Mouse (Mus musculus): Measurements from ENCODE around the gene Dusp10.

Dusp10 gene

GRCm38 (mm10) chr1:184041778-184042573 lies 28.9 kb downstream of the Dusp10 start:
- TF ChIP-seq POU5F1 (IDR thresholded peaks at IDR 0.05; ENCODE audit: borderline replicate concordance, low read length), result no peak
- no peak for TF ChIP-seq NANOG (IDR thresholded peaks at IDR 0.05; ENCODE audit: borderline replicate concordance, low read length)
- no peak for TF ChIP-seq CTCF (conservative IDR thresholded peaks at IDR 0.05; ENCODE audit: low read length)
- no peaks in the 10 kb centered on the region for H3K9me3 ChIP-seq (ENCODE audit: low read length)
- H3K36me3 ChIP-seq (ENCODE audit: insufficient read depth, low read length), result no peaks in the 10 kb centered on the region
- no peaks in the 10 kb centered on the region for H3K27me3 ChIP-seq (ENCODE audit: insufficient read depth, low read length)
- H3K4me3 ChIP-seq (replicated peaks; ENCODE audit: low read length), result no peak overlapping the region
- peaks cover 38% of the 10 kb centered on the region for H3K4me1 ChIP-seq (replicated peaks; ENCODE audit: low read depth, low read length)

GRCm38 (mm10) chr1:184042745-184043144 lies 29.6 kb downstream of the Dusp10 start:
- Histone ChIP-seq H3K36me3 (ENCODE audit: insufficient read depth, low read length) (no peaks in the 10 kb centered on the region), H3K9me3 (ENCODE audit: low read length) (no peaks in the 10 kb centered on the region), H3K4me1 (replicated peaks; ENCODE audit: low read depth, low read length) (peaks cover 43% of the 10 kb centered on the region), H3K4me3 (replicated peaks; ENCODE audit: low read length) (no peak overlapping the region), H3K27me3 (ENCODE audit: insufficient read depth, low read length) (no peaks in the 10 kb centered on the region)
- no peak for TF ChIP-seq NANOG (IDR thresholded peaks at IDR 0.05; ENCODE audit: borderline replicate concordance, low read length)
- no peak for TF ChIP-seq CTCF (conservative IDR thresholded peaks at IDR 0.05; ENCODE audit: low read length)
- TF ChIP-seq POU5F1 (IDR thresholded peaks at IDR 0.05; ENCODE audit: borderline replicate concordance, low read length), result no peak

- no peak for TF ChIP-seq CTCF (conservative IDR thresholded peaks at IDR 0.05; ENCODE audit: low read length)
- no peak for TF ChIP-seq NANOG (IDR thresholded peaks at IDR 0.05; ENCODE audit: borderline replicate concordance, low read length)
- TF ChIP-seq POU5F1 (IDR thresholded peaks at IDR 0.05; ENCODE audit: borderline replicate concordance, low read length), result no peak
- Histone ChIP-seq H3K27me3 (ENCODE audit: insufficient read depth, low read length) (no peaks in the 10 kb centered on the region), H3K36me3 (ENCODE audit: insufficient read depth, low read length) (no peaks in the 10 kb centered on the region)
These were observed 30.3 kb downstream of the Dusp10 start for GRCm38 (mm10) chr1:184043391-184043790.

GRCm38 (mm10) chr1:184046070-184046677 lies 33.1 kb downstream of the Dusp10 start:
- no peak for TF ChIP-seq CTCF (conservative IDR thresholded peaks at IDR 0.05; ENCODE audit: low read length)
- no peak overlapping the region for H3K4me3 ChIP-seq (replicated peaks; ENCODE audit: low read length)
- H3K4me1 ChIP-seq (replicated peaks; ENCODE audit: low read depth, low read length), result peaks cover 43% of the 10 kb centered on the region
- H3K9me3 ChIP-seq (ENCODE audit: low read length), result no peaks in the 10 kb centered on the region
- H3K36me3 ChIP-seq (ENCODE audit: insufficient read depth, low read length), result no peaks in the 10 kb centered on the region
- no peaks in the 10 kb centered on the region for H3K27me3 ChIP-seq (ENCODE audit: insufficient read depth, low read length)

More at GRCm38 (mm10) chr1:184043391-184043790, 30.3 kb downstream of the Dusp10 start:
- Histone ChIP-seq H3K9me3 (ENCODE audit: low read length) (no peaks in the 10 kb centered on the region), H3K4me1 (replicated peaks; ENCODE audit: low read depth, low read length) (peaks cover 46% of the 10 kb centered on the region), H3K4me3 (replicated peaks; ENCODE audit: low read length) (no peak overlapping the region)

GRCm38 (mm10) chr1:184047818-184048217 lies 34.7 kb downstream of the Dusp10 start:
- H3K36me3 ChIP-seq (ENCODE audit: insufficient read depth, low read length), result no peaks in the 10 kb centered on the region

GRCm38 (mm10) chr1:184048675-184049418 lies 35.7 kb downstream of the Dusp10 start:
- TF ChIP-seq POU5F1 (IDR thresholded peaks at IDR 0.05; ENCODE audit: borderline replicate concordance, low read length) (no peak), CTCF (conservative IDR thresholded peaks at IDR 0.05; ENCODE audit: low read length) (no peak), NANOG (IDR thresholded peaks at IDR 0.05; ENCODE audit: borderline replicate concordance, low read length) (no peak)

More at GRCm38 (mm10) chr1:184047818-184048217, 34.7 kb downstream of the Dusp10 start:
- H3K4me1 ChIP-seq (replicated peaks; ENCODE audit: low read depth, low read length), result peaks cover 30% of the 10 kb centered on the region
- H3K9me3 ChIP-seq (ENCODE audit: low read length), result no peaks in the 10 kb centered on the region
- no peaks in the 10 kb centered on the region for H3K27me3 ChIP-seq (ENCODE audit: insufficient read depth, low read length)
- H3K4me3 ChIP-seq (replicated peaks; ENCODE audit: low read length), result no peak overlapping the region
- TF ChIP-seq POU5F1 (IDR thresholded peaks at IDR 0.05; ENCODE audit: borderline replicate concordance, low read length) (no peak), CTCF (conservative IDR thresholded peaks at IDR 0.05; ENCODE audit: low read length) (no peak), NANOG (IDR thresholded peaks at IDR 0.05; ENCODE audit: borderline replicate concordance, low read length) (no peak)

GRCm38 (mm10) chr1:184051286-184051685 lies 38.2 kb downstream of the Dusp10 start:
- Histone ChIP-seq H3K4me3 (replicated peaks; ENCODE audit: low read length) (no peak overlapping the region), H3K9me3 (ENCODE audit: low read length) (no peaks in the 10 kb centered on the region), H3K4me1 (replicated peaks; ENCODE audit: low read depth, low read length) (peaks cover 16% of the 10 kb centered on the region), H3K27me3 (ENCODE audit: insufficient read depth, low read length) (no peaks in the 10 kb centered on the region), H3K36me3 (ENCODE audit: insufficient read depth, low read length) (no peaks in the 10 kb centered on the region)
- TF ChIP-seq CTCF (conservative IDR thresholded peaks at IDR 0.05; ENCODE audit: low read length) (no peak), POU5F1 (IDR thresholded peaks at IDR 0.05; ENCODE audit: borderline replicate concordance, low read length) (no peak), NANOG (IDR thresholded peaks at IDR 0.05; ENCODE audit: borderline replicate concordance, low read length) (no peak)

More at GRCm38 (mm10) chr1:184048675-184049418, 35.7 kb downstream of the Dusp10 start:
- no peaks in the 10 kb centered on the region for H3K9me3 ChIP-seq (ENCODE audit: low read length)
- no peak overlapping the region for H3K4me3 ChIP-seq (replicated peaks; ENCODE audit: low read length)
- no peaks in the 10 kb centered on the region for H3K36me3 ChIP-seq (ENCODE audit: insufficient read depth, low read length)
- peaks cover 26% of the 10 kb centered on the region for H3K4me1 ChIP-seq (replicated peaks; ENCODE audit: low read depth, low read length)
- no peaks in the 10 kb centered on the region for H3K27me3 ChIP-seq (ENCODE audit: insufficient read depth, low read length)

GRCm38 (mm10) chr1:184051824-184052223 lies 38.7 kb downstream of the Dusp10 start:
- no peaks in the 10 kb centered on the region for H3K9me3 ChIP-seq (ENCODE audit: low read length)
- peaks cover 11% of the 10 kb centered on the region for H3K4me1 ChIP-seq (replicated peaks; ENCODE audit: low read depth, low read length)
- TF ChIP-seq POU5F1 (IDR thresholded peaks at IDR 0.05; ENCODE audit: borderline replicate concordance, low read length) (no peak), NANOG (IDR thresholded peaks at IDR 0.05; ENCODE audit: borderline replicate concordance, low read length) (no peak), CTCF (conservative IDR thresholded peaks at IDR 0.05; ENCODE audit: low read length) (no peak)

More at GRCm38 (mm10) chr1:184051824-184052223, 38.7 kb downstream of the Dusp10 start:
- no peaks in the 10 kb centered on the region for H3K27me3 ChIP-seq (ENCODE audit: insufficient read depth, low read length)
- no peaks in the 10 kb centered on the region for H3K36me3 ChIP-seq (ENCODE audit: insufficient read depth, low read length)
- no peak overlapping the region for H3K4me3 ChIP-seq (replicated peaks; ENCODE audit: low read length)
